Mouse (Mus musculus) left cerebral cortex, postnatal 4 days (tissue): ENCODE measurements around the gene Mpped1. TPM values are rescaled to one million over a fixed set of nuclear protein-coding genes. Genes with fewer than 3 reads are reported as not detected.
A peak's percentile ranks its signal among the peaks of the same experiment; 100 is the strongest.

Experiments
- DNase-seq: peaks from one replicate; pipeline ENCODE4 v3.0.0-alpha.2; 2022
- intact Hi-C: fragments of 180-260 bp; cut with DNase I; formaldehyde crosslinking; loops from one replicate; pipeline ENCODE4 v1.15.1; 2025
- total RNA-seq, 2 experiments: library from RNA; stranded (reverse); gene quantifications; 2 replicates each; pipeline ENCODE4 v1.2.3; 2021

Mpped1 gene
- total RNA-seq, 2 experiments from 2014 or later = 444 to 539 TPM

- intact Hi-C loops = no loop called here
- peak; percentile 53 for DNase-seq
Observed at GRCm38 (mm10) chr15:83877155-83877866, 98.0 kb downstream of the Mpped1 start.

DNA sequence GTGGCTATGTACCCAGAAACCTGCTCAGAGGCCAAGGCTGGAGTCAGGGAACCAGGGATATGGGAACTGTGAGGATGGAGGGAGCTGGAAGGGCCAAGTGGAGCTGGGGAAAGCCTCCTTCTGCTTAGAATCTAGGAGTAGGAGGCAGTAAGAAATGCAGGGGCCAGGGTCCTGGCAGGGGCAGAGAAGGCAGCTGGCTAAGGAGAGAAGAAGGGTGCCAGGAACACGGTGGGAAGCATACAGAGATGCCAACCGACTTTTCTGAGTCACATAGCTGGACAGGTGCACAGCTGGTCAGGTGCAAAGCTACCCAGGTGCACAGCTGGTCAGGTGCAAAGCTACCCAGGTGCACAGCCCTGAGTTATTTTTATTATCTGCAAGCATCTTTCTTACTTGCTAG is 98.6 kb downstream of the Mpped1 start:
- intact Hi-C loops = no loop called here
- peak; percentile 42 for DNase-seq

DNA sequence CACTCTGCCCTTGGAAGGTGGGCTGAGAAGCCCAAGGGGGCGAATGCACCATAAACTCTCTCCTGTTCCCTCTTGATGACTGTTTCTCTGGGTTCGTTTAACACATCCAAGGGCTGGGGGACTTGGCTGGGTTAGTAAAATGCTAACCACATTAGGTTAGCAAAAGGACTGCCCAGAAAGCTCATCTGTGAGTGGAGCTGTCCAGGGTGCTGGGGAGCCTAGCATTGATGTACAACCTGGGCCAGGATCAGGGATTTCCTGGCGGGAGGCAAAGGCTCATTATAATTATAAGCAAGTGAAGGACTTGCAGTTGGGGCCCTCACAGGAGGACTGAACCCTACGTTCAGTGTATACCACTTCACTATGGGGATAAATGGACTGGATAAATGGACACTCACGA is 100.6 kb downstream of the Mpped1 start:
- no peak for DNase-seq

DNA sequence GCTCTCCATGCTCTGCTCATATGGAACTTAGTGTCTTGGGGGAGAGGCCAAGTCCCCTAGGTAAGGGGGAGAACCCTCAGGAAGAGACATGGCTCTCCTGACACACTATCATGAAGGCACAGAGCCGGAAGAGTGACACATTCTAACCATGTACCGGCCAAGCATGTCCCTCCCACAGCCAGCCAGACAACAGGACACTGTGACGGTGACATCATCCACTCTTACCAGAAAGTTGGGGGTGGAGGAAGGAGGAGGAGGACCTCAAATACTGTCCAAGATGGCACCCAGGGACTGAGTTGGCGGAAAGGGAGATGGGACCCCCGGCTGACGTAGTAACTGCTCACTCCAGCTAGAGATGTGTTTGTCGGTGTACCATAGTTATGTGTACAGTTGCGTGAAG is 104.6 kb downstream of the Mpped1 start:
- DNase-seq = no peak
- intact Hi-C loops = no loop called here

More for the DNA sequence above, 100.6 kb downstream of the Mpped1 start:
- intact Hi-C loops = no loop called here

- intact Hi-C loops = no loop called here
- DNase-seq = peak; percentile 55
Observed at GRCm38 (mm10) chr15:83884291-83884690, 105.0 kb downstream of the Mpped1 start.

DNA sequence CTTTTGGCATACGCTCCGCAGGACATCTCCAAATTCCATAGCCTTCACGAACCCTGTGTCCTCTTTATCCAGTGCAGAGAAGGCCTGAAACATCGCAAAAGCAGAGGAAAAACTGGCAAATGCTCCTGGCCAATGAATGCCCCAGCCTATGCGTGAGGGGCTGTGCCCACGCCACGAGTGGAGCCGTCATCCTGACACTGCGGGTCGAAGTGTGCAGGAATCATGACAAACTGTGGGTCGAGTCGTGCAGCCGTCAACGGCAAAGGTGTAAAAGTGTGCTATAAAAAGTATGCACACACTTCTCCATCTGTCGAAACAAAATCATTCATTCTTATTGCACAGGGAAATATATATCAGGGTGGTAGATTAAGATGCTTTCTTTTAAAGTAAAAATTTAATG is 113.6 kb downstream of the Mpped1 start:
- intact Hi-C loops = no loop called here
- DNase-seq = no peak

GRCm38 (mm10) chr15:83894261-83894660 is 115.0 kb downstream of the Mpped1 start:
- intact Hi-C loops = no loop called here
- DNase-seq = peak; percentile 74

DNA sequence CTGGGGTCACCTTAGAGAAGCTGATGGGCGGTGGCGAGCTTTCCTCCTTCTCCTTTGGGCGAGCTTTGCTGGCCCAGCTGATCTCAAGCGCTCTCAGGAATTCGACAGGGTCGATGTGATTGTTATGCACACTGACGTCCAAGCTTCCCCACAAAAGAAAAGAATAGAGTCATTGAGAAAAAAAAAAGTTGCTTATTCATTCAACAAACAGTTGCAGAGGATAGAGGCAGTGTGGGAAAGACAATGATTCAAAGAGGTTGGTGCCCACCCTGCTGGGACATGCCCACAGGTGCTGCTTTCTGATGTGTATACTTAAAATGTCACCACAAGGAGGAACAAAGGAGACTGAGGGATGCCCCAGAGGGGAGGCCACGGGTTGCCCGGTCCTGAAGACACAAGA is 116.7 kb downstream of the Mpped1 start:
- DNase-seq = no peak
- intact Hi-C loops = no loop called here

- DNase-seq = peak; percentile 40
Observed at GRCm38 (mm10) chr15:83897286-83897685, 118.0 kb downstream of the Mpped1 start.

DNA sequence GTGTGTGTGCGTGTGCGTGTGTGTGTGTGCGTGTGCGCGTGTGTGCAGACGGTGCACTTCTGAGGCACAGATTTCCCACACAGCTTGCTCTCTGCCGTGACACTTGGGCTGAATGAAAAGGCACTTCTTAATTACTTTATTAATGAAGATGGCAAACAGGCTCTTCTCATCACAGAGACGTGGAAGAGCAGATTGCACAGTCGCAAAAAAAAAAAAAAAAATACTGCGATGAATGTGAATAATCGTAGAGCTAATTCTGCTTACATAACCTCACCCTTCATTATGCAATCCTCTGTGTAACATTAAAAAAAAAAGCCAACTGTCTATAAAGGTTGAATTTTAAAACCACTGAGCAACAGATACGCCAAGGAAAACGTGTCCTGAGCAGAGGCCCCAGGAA is 127.2 kb downstream of the Mpped1 start:
- no peak for DNase-seq
- intact Hi-C loops = no loop called here

More at GRCm38 (mm10) chr15:83897286-83897685, 118.0 kb downstream of the Mpped1 start:
- intact Hi-C loops = no loop called here

Other genes starting within 250 kb of the Mpped1 start
- 1 to 10 TPM; 2.9 to 3.8 TPM for gene Tspo, start 215.9 kb upstream of the Mpped1 start, total RNA-seq
- gene Mcat, start 215.7 kb upstream of the Mpped1 start, total RNA-seq = 10 to 100 TPM; 31.1 to 34.7 TPM
- 10 to 100 TPM; 28.4 to 30.8 TPM for gene Ttll12, start 184.3 kb upstream of the Mpped1 start, total RNA-seq
- 10 to 100 TPM; 61.6 to 73.2 TPM for gene Scube1, start 54.4 kb upstream of the Mpped1 start, total RNA-seq